Mouse (Mus musculus) G1E (cell line): ENCODE data around the gene Osbp. TPM values are rescaled to one million over a fixed set of nuclear protein-coding genes. Genes with fewer than 3 reads are reported as not detected.

ENCODE experiments used
- ATAC-seq: 2 replicates; pipeline ENCODE4 v1.8.0; 2016; ENCODE audit warnings: mild to moderate bottlenecking; ENCODE audit not compliant: insufficient number of reproducible peaks, poor library complexity, low FRiP score, severe bottlenecking; ENCODE audit errors: extremely low read depth
- DNase-seq: peaks from one replicate; pipeline ENCODE4 v3.0.0; 2012; ENCODE audit warnings: low spot score
- H3K27me3 ChIP-seq: 2 replicates; pipeline ENCODE4 v1.6.1; 2012; ENCODE audit warnings: mild to moderate bottlenecking, low read length, inconsistent platforms; ENCODE audit not compliant: insufficient read depth
- H3K36me3 ChIP-seq: replicated peaks from 2 replicates; pipeline ENCODE3; 2012; ENCODE audit warnings: mild to moderate bottlenecking, inconsistent platforms
- H3K4me1 ChIP-seq: 2 replicates; pipeline ENCODE4 v1.6.1; 2012; ENCODE audit warnings: low read depth, low read length, inconsistent platforms, mixed read lengths; ENCODE audit not compliant: insufficient read depth
- H3K4me3 ChIP-seq: 2 replicates; pipeline ENCODE4 v1.5.1; 2012; ENCODE audit warnings: low read depth, mild to moderate bottlenecking, inconsistent platforms, low read length, moderate library complexity, mixed read lengths
- H3K9me3 ChIP-seq: replicated peaks from 2 replicates; pipeline ENCODE4 v1.6.1; 2012; ENCODE audit warnings: inconsistent platforms
- CTCF ChIP-seq: IDR thresholded peaks from 2 replicates; pipeline ENCODE4 v1.5.1; 2012; ENCODE audit warnings: low read depth, low read length, inconsistent platforms, mixed read lengths
- GATA1 ChIP-seq: IDR thresholded peaks from 2 replicates; pipeline ENCODE4 v1.6.1; 2012; ENCODE audit warnings: borderline replicate concordance, low read length, inconsistent platforms, mixed read lengths
- GATA2 ChIP-seq: IDR thresholded peaks from 2 replicates; pipeline ENCODE4 v1.6.1; 2012; ENCODE audit warnings: low read depth, low read length, inconsistent platforms, borderline replicate concordance
- POLR2AphosphoS5 ChIP-seq: IDR thresholded peaks from 2 replicates; pipeline ENCODE4 v1.6.1; 2012; ENCODE audit warnings: low read depth, low read length, inconsistent platforms; ENCODE audit not compliant: insufficient replicate concordance
- TAL1 ChIP-seq: conservative IDR thresholded peaks from 2 replicates; pipeline ENCODE4 v1.6.1; 2012; ENCODE audit warnings: low read depth, low read length, inconsistent platforms, mixed read lengths
- polyA plus RNA-seq: library from polyadenylated mRNA; stranded (reverse); fragments of >175 nt; gene quantifications from 2 replicates; pipeline ENCODE4 v1.2.3, GENCODE M21; 2012
- total RNA-seq, 2 experiments: library from RNA; stranded (forward) in 1 of 2; stranded (reverse) in 1 of 2; fragments of 200-1000 nt in 1 of 2; fragments of >200 nt in 1 of 2; fragmentation: Nextera tagmentation in 1 of 2; gene quantifications; 2 replicates each; pipeline ENCODE4 v1.2.3; 2014 to 2017

The Osbp gene
- total and polyA plus RNA-seq, 3 experiments, result 12.2 to 50.4 (median 32.1) TPM

DNA sequence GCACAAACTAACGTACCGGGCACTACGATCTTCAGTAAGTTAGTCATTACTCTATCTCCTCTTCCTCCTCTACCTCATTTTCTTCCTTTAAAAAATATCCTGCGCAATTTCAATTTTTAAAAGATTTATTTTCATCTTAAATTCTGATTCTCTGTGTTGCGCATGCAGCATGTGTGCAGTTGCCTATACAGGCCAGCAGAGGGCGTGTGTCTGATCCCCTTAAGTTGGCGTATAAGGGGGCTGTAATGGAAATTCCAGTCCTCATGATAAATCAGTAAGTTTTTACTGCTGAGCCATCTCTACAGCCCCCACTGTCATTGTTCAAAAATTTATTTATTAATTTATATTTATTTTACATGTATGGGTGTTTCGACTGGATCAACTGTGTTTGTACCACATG, 50.0 kb downstream of the Osbp start:
- Histone ChIP-seq H3K27me3 (peaks cover 9% of the 10 kb centered on the region; the same call in 1 of the 2 replicates), H3K4me1 (peaks cover 5% of the 10 kb centered on the region), H3K36me3 (no peaks in the 10 kb centered on the region), H3K9me3 (no peaks in the 10 kb centered on the region), H3K4me3 (no peak overlapping the region)
- no peak for ATAC-seq
- DNase-seq, result no peak
- TF ChIP-seq TAL1 (no peak), POLR2AphosphoS5 (no peak), GATA2 (no peak), CTCF (peak; percentile 44), GATA1 (no peak)

DNA sequence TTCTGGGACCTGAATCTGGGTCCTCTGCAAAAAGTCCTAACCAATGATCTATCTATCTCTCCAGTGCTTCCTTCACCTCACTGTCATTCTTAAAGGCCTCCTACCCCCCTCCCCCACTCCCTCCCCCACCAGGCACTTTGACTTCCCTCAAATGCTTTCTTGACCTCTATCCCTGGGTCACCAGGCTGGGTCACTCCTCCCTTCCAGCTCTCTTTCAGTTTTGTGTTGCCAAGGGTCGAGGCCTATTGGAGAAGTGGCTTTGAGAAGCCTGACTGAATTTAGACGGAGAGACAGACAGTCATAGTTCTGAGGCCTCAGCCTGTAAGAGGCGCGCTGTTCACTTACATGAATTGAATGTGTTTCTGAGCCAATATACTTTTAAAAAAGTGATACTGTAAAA, 50.5 kb downstream of the Osbp start:
- Histone ChIP-seq H3K36me3 (no peaks in the 10 kb centered on the region), H3K4me1 (peaks cover 5% of the 10 kb centered on the region), H3K9me3 (no peaks in the 10 kb centered on the region), H3K27me3 (peaks cover 9% of the 10 kb centered on the region; the same call in 1 of the 2 replicates), H3K4me3 (no peak overlapping the region)
- ATAC-seq (no peak), DNase-seq (no peak)
- TF ChIP-seq GATA2 (no peak), CTCF (no peak), POLR2AphosphoS5 (no peak), GATA1 (no peak), TAL1 (no peak)

DNA sequence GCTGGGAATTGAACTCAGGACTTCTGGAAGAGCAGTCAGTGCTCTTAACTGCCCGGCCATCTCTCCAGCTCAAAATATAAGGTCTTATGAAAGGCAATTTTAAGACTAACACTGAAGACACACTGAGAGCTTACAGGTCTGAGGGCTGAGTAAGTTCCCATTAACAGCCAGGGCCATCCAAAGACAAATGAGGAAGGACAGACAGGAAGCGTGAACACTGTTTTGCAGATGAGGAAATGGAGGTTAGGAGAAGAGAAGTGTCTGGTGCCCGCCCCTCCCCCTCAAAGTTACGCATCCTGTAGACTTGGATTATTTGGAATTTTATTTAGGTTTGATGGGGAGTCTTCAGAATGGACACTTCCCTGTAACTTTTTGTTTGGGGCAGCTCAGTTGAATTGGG, 58.4 kb downstream of the Osbp start:
- no peak overlapping the region for H3K4me3 ChIP-seq
- ATAC-seq (no peak), DNase-seq (no peak)
- H3K9me3 ChIP-seq, result no peaks in the 10 kb centered on the region
- H3K36me3 ChIP-seq, result no peaks in the 10 kb centered on the region
- peaks cover 4% of the 10 kb centered on the region for H3K27me3 ChIP-seq
- H3K4me1 ChIP-seq, result no peaks in the 10 kb centered on the region
- TF ChIP-seq TAL1 (no peak), GATA1 (no peak), GATA2 (no peak)

DNA sequence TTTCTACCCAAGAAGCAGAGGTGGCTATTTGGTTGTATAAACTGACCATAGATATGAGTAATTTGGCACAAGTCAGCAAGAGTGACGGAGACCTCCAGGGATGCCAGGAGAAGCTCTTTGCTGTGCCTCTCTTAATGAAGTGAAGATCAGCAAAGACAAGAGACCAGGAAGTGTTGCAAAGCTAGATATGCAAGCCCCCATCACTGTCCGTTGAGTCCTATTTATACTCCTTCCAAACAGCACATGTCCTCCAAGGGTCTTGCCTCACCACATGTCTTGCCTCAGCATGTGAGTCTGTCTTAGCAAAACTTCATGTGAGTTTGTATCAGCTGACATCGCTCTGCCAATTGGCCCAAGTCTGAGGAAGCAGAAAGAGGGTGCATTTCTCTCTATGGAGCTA, 59.6 kb downstream of the Osbp start:
- Histone ChIP-seq H3K4me3 (no peak overlapping the region), H3K27me3 (peaks cover 3% of the 10 kb centered on the region), H3K9me3 (no peaks in the 10 kb centered on the region), H3K4me1 (no peaks in the 10 kb centered on the region), H3K36me3 (no peaks in the 10 kb centered on the region)
- no peak for TF ChIP-seq TAL1
- TF ChIP-seq GATA2, result no peak
- no peak for TF ChIP-seq GATA1
- TF ChIP-seq POLR2AphosphoS5, result no peak
- TF ChIP-seq CTCF, result no peak
- ATAC-seq, result no peak
- no peak for DNase-seq

DNA sequence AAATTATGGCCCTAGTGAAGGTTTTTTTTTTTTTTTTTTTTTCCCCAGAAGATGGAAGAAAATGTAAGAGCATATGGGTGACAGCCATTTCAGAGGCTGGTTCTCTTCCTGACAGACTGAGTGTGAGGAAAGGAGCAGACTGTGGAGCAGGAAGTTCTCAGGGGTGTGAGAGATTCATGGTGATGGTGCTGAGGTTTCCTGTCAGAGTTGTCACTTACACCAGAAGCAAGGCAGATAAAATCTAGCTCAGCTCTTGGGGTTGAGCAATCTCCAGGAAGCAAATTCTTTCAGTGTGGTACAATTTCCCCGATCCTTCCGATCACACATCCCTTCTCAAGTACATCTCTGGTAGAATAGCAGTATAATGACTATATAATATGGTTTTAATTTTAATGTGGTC, 60.9 kb downstream of the Osbp start:
- no peak overlapping the region for H3K4me3 ChIP-seq
- DNase-seq (no peak), ATAC-seq (0 out of 2 replicates have a peak, but pooled peaks have one; percentile 15)
- H3K36me3 ChIP-seq, result no peaks in the 10 kb centered on the region
- peaks cover 3% of the 10 kb centered on the region for H3K27me3 ChIP-seq
- no peaks in the 10 kb centered on the region for H3K9me3 ChIP-seq
- H3K4me1 ChIP-seq, result no peaks in the 10 kb centered on the region
- TF ChIP-seq GATA1, result no peak
- TF ChIP-seq POLR2AphosphoS5, result no peak
- no peak for TF ChIP-seq GATA2
- no peak for TF ChIP-seq TAL1
- TF ChIP-seq CTCF, result no peak

DNA sequence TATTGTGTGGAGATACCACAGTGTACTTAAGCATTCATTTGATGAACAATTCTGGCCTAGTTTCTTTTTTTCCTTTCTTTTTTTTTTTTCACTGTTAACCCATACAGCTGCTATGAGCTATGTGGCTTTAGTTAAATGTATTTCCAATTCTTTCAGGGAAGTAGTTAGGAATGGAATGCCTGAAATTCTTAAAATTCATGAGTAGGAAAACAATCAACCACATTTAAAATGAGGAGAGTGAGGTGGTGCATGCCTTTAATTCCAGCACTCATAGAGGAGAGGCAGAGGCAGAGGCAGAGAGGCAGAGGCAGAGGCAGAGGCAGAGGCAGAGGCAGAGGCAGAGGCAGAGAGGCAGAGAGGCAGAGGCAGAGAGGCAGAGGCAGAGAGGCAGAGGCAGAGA, 72.0 kb downstream of the Osbp start:
- ATAC-seq (no peak), DNase-seq (no peak)
- TF ChIP-seq CTCF (no peak), TAL1 (no peak), GATA2 (no peak), GATA1 (no peak), POLR2AphosphoS5 (no peak)

More for the DNA sequence above, 72.0 kb downstream of the Osbp start:
- Histone ChIP-seq H3K36me3 (no peaks in the 10 kb centered on the region), H3K9me3 (no peaks in the 10 kb centered on the region), H3K4me3 (no peak overlapping the region), H3K27me3 (peaks cover 8% of the 10 kb centered on the region), H3K4me1 (no peaks in the 10 kb centered on the region)
